Mouse (Mus musculus) adrenal gland, adult 8-10 months (tissue): ENCODE results near the gene Sall1. TPM values are rescaled to one million over a fixed set of nuclear protein-coding genes. Genes with fewer than 3 reads are reported as not detected.

Experiments
- DNase-seq: peaks from one replicate; pipeline ENCODE4 v3.0.0; 2022
- total RNA-seq, 4 experiments: library from RNA; stranded (reverse); gene quantifications; 2 replicates each; pipeline ENCODE4 v1.2.4; 2022

The Sall1 gene
- under 1 TPM in 2 of 4 experiments, not detected in 2; 0.03 to 0.05 TPM for total RNA-seq

- no peak for DNase-seq
Observed at GRCm38 (mm10) chr8:89043940-89044339, at the start of gene Sall1. Gene Sall1, minus strand, starts transcription at chr8:89044162.

GRCm38 (mm10) chr8:89089916-89090315 is 46.0 kb upstream of the Sall1 start:
- DNase-seq, result no peak

GRCm38 (mm10) chr8:89079147-89079546 is 35.2 kb upstream of the Sall1 start:
- DNase-seq, result no peak

- no peak for DNase-seq
Observed at GRCm38 (mm10) chr8:89072968-89073382, 29.0 kb upstream of the Sall1 start.

- DNase-seq, result no peak
Observed at GRCm38 (mm10) chr8:89067499-89067898, 23.5 kb upstream of the Sall1 start.

GRCm38 (mm10) chr8:89064042-89064441 is 20.1 kb upstream of the Sall1 start:
- DNase-seq, result no peak

GRCm38 (mm10) chr8:89063366-89064040 is 19.5 kb upstream of the Sall1 start:
- no peak for DNase-seq

GRCm38 (mm10) chr8:89060717-89061116 is 16.8 kb upstream of the Sall1 start:
- no peak for DNase-seq

- DNase-seq, result no peak
Observed at GRCm38 (mm10) chr8:89059507-89059906, 15.5 kb upstream of the Sall1 start.

GRCm38 (mm10) chr8:89052880-89053279 is 8.9 kb upstream of the Sall1 start:
- no peak for DNase-seq

GRCm38 (mm10) chr8:89046639-89047348 is 2.8 kb upstream of the Sall1 start:
- no peak for DNase-seq

GRCm38 (mm10) chr8:89046226-89046625 is 2.3 kb upstream of the Sall1 start:
- no peak for DNase-seq

- DNase-seq, result no peak
Observed at GRCm38 (mm10) chr8:89045726-89046125, 1.8 kb upstream of the Sall1 start.

- no peak for DNase-seq
Observed at GRCm38 (mm10) chr8:89045218-89045601, 1.2 kb upstream of the Sall1 start.

GRCm38 (mm10) chr8:89044511-89045217 is 702 bp upstream of the Sall1 start:
- DNase-seq, result no peak

GRCm38 (mm10) chr8:89043371-89043841 is 556 bp downstream of the Sall1 start:
- no peak for DNase-seq

GRCm38 (mm10) chr8:89042560-89043370 is 1.2 kb downstream of the Sall1 start:
- no peak for DNase-seq

GRCm38 (mm10) chr8:89042118-89042460 is 1.9 kb downstream of the Sall1 start:
- DNase-seq, result no peak

- DNase-seq, result no peak
Observed at GRCm38 (mm10) chr8:89041421-89042117, 2.4 kb downstream of the Sall1 start.

- DNase-seq, result no peak
Observed at GRCm38 (mm10) chr8:89040751-89041420, 3.1 kb downstream of the Sall1 start.

- no peak for DNase-seq
Observed at GRCm38 (mm10) chr8:89039890-89040289, 4.1 kb downstream of the Sall1 start.
